ENCODE assay signal across 8 mouse cellular contexts in genomic region chr5:111649012-111649411, GRCm38 (mm10).
A peak's percentile ranks its signal among the peaks of the same experiment; 100 is the strongest.
DNase-seq lines count a peak whose midpoint lies in the region; ATAC-seq and TF ChIP-seq lines count a peak whose summit lies in the region.

No protein-coding gene starts in this region.

- peak overlapping the region; percentile 26; the same call in 1 of the 2 replicates for H3K4me2 ChIP-seq in forebrain, postnatal 0 days (ENCODE audit: low read depth)
- H3K4me2 ChIP-seq in lung, embryonic 14.5 days, result 0 out of 2 replicates have a peak overlapping the region, but pooled peaks have one; percentile 1

- H3K27ac ChIP-seq in forebrain, postnatal 0 days (ENCODE audit: low read depth, low read length), result peak overlapping the region; percentile 67
- H3K27ac ChIP-seq in hindbrain, embryonic 10.5 days, result peak overlapping the region; percentile 76; the same call in 1 of the 2 replicates
- H3K27ac ChIP-seq in lung, embryonic 14.5 days (ENCODE audit: low read depth), result peak overlapping the region; percentile 50; the same call in 1 of the 2 replicates

- H3K36me3 ChIP-seq in forebrain, postnatal 0 days (ENCODE audit: insufficient read depth), result no peaks in the 10 kb centered on the region
- no peaks in the 10 kb centered on the region for H3K36me3 ChIP-seq in hindbrain, embryonic 10.5 days
- no peaks in the 10 kb centered on the region for H3K36me3 ChIP-seq in lung, embryonic 14.5 days (ENCODE audit: insufficient read depth)

- WGBS in forebrain, postnatal 0 days, result 8% methylated on average over 10 of the region's 10 CpGs
- WGBS in hindbrain, embryonic 10.5 days, result 13% methylated on average over 10 of the region's 10 CpGs
- 11% methylated on average over 10 of the region's 10 CpGs for WGBS in lung, embryonic 14.5 days

- H3K9ac ChIP-seq in forebrain, postnatal 0 days, result no peak overlapping the region
- H3K9ac ChIP-seq in lung, embryonic 14.5 days, result no peak overlapping the region

- peak; percentile 92 for DNase-seq in embryo, embryonic 11 days
- DNase-seq in forebrain, postnatal 0 days, result peak; percentile 90
- DNase-seq in hindbrain, embryonic 10.5 days (ENCODE audit: low spot score), result peak; percentile 87
- DNase-seq in layer of hippocampus, adult 11-12 months (ENCODE audit: low spot score), result peak; percentile 81
- peak; percentile 92 for DNase-seq in lung, embryonic 14.5 days
- DNase-seq in right cerebral cortex, adult 18-20 months, result peak; percentile 78
- DNase-seq in spleen, postnatal 4 days (ENCODE audit: low spot score in 2 of 2), result no peak

- no peaks in the 10 kb centered on the region for H3K9me3 ChIP-seq in forebrain, postnatal 0 days (ENCODE audit: low read length)
- no peaks in the 10 kb centered on the region for H3K9me3 ChIP-seq in hindbrain, embryonic 10.5 days
- H3K9me3 ChIP-seq in lung, embryonic 14.5 days (ENCODE audit: low read depth, low read length), result no peaks in the 10 kb centered on the region

- H3K4me1 ChIP-seq in forebrain, postnatal 0 days (ENCODE audit: insufficient read depth), result peaks cover 17% of the 10 kb centered on the region
- H3K4me1 ChIP-seq in hindbrain, embryonic 10.5 days (replicated peaks), result peaks cover 57% of the 10 kb centered on the region
- peaks cover 18% of the 10 kb centered on the region for H3K4me1 ChIP-seq in lung, embryonic 14.5 days (ENCODE audit: insufficient read depth)

- peak; percentile 88 for ATAC-seq in forebrain, postnatal 0 days
- ATAC-seq in lung, embryonic 14.5 days (ENCODE audit: insufficient read depth), result peak; percentile 69
- no peak for ATAC-seq in megakaryocyte progenitor cell, adult 5-6 weeks (replicated peaks; ENCODE audit: poor library complexity)

- no peak for TF ChIP-seq CTCF in forebrain, postnatal 0 days (IDR thresholded peaks at IDR 0.05; ENCODE audit: low read depth)
- no peak for TF ChIP-seq CTCF in lung, embryonic 14.5 days (IDR thresholded peaks at IDR 0.05; ENCODE audit: low read depth)

- H3K4me3 ChIP-seq in forebrain, postnatal 0 days (ENCODE audit: low read depth, low read length), result no peak overlapping the region
- no peak overlapping the region for H3K4me3 ChIP-seq in hindbrain, embryonic 10.5 days
- H3K4me3 ChIP-seq in lung, embryonic 14.5 days (ENCODE audit: low read depth, low read length), result no peak overlapping the region

- H3K27me3 ChIP-seq in forebrain, postnatal 0 days (ENCODE audit: insufficient read depth, low read length), result no peaks in the 10 kb centered on the region
- peaks cover 29% of the 10 kb centered on the region for H3K27me3 ChIP-seq in hindbrain, embryonic 10.5 days (ENCODE audit: insufficient read depth, poor library complexity, severe bottlenecking)
- H3K27me3 ChIP-seq in lung, embryonic 14.5 days (ENCODE audit: insufficient read depth, low read length), result no peaks in the 10 kb centered on the region

Comparison
In these comparisons a context has a peak if more than half of its experiments do, and no peak if none do; other contexts are left out.
1. DNase-seq: peak in embryo, embryonic 11 days (single experiment), forebrain, postnatal 0 days (single experiment), hindbrain, embryonic 10.5 days (single experiment), layer of hippocampus, adult 11-12 months (single experiment), lung, embryonic 14.5 days (single experiment) and right cerebral cortex, adult 18-20 months (single experiment); none in spleen, postnatal 4 days (0 of 2).
2. Peak in every context shown above with its lines, with median percentiles within 50 percentile points of each other: H3K27ac ChIP-seq.